Mouse (Mus musculus): ENCODE results near the gene Rassf7.
"Not testable (repeated sequence)": the region's sequence is repeated elsewhere in the genome, so short reads cannot be mapped to it uniquely, and the experiment has no call there.

Rassf7 gene

GRCm38 (mm10) chr7:141227796-141228195 is 12.1 kb downstream of the Rassf7 start:
- no peak for DNase-seq

- peak; percentile 94 for DNase-seq
Measured at GRCm38 (mm10) chr7:141228279-141229067, 12.8 kb downstream of the Rassf7 start, which contains the start of gene Phrf1. TSS of gene Phrf1 (plus strand) at chr7:141228784.

- no peak for DNase-seq
Measured at GRCm38 (mm10) chr7:141229702-141230101, 14.0 kb downstream of the Rassf7 start.

DNA sequence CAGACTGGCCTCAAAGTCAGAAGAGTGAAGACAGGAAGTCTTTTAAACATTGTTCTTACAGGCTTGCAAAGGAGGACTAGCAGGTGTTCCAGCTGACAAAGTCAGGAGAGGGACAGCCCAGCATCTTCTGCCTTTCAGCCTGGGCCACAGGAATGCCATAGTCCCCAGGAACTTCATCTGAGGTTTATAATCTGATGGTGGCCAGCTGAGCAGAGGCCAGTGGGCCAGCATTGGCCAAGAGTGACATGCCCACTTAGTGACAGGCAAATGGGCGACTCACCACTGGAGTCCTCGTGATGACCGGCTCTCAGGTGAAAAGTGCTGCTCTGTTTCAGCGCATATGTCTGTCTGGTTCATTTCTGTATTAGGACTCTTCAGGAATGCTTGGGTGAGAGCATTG is 14.9 kb downstream of the Rassf7 start:
- DNase-seq: no peak

DNA sequence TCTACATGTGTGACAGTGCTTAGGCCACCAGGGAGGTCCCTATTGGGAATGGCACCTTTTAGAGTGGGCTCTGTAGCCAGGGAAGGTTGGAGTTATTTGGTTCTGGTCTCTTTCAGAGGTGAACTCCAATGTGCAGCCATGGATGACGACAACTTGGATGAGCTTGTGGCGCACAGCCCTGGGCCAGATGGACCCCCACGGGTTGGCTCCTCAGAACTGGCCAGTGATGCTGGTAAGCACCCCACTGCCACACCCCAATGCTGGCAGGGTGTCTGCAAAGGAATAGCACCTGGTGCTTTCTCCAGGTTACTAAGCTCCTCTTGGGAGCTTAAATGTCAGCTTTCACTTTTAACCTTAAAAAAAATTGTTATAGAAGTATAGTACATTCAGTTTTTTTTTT is 15.5 kb downstream of the Rassf7 start:
- no peak for DNase-seq

DNA sequence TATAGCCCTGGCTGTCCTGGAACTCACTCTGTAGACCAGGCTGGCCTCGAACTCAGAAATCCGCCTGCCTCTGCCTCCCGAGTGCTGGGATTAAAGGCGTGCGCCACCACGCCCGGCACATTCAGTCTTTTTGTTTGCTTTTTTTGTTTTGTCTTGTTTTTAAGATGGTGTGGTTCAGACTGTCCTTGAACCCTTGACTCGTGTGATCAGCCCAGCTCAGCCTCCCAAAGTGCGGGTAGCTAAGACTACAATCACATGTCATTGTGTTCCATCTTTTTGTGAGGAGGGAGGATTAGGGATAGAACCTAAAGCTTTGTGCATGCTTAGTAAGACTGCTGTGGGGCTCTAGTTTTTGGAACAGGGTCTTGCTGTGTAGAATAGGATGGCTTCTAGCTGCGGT is 15.9 kb downstream of the Rassf7 start:
- DNase-seq: no peak

GRCm38 (mm10) chr7:141250486-141250885 is 34.8 kb downstream of the Rassf7 start:
- not testable (repeated sequence) for DNase-seq

DNA sequence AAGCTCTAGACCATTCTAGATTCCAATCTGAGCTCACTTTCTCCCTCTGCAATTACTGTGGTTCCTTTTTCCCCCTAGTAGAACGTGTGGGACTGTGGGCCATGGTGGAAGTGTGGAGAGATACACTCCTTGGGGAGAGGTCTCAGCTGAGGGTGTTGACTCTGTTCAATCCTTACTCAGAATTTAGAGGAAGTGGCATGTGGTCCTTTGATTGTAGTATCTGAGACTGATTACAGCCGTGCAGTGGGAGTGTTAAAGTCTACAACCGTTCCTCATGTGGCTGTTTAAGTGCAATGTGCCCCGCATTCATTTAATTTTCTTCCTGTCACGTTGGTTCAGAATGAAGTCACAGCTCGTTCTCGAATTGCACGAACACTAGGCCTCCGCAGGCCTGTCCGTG is 40.5 kb downstream of the Rassf7 start:
- no peak for DNase-seq

DNA sequence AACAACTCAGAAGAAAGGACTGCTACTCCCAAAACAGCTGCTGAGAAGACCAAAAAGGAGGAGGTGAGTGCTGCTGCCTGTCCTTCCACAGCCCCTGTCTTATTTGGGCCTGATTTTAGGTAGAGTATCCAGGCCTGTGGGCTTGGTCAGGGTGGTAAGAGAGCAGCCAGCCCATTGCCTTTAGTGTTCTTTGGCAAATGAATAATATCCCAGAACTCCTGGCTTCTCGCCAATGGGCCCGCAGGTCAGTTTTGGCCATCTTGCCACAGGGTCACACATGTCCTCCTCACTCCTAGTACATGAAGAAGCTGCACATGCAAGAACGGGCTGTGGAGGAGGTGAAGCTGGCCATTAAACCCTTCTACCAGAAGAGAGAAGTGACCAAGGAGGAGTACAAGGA is 45.8 kb downstream of the Rassf7 start:
- DNase-seq: no peak

DNA sequence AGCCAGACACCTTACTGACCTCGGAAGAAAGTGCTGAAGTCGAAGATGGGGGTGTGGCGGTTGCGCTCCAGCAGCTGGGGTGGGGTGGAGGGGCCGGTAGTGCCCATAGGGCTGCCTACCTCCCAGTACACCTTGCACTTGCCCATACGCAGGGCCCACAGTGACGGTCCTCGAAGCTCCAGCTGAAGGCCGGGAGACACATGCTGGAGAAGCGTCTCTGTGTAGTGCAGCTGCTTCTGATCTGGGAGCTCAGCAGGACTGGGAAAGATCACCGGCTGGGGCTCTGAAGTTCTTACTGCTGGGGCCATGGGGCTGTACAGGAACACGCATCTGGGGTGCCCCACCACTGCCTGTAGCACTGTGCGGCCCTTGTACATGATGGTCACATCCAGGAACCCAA is 48.0 kb downstream of the Rassf7 start:
- no peak for DNase-seq

- DNase-seq: no peak
Measured at GRCm38 (mm10) chr7:141264041-141264700, 48.5 kb downstream of the Rassf7 start.

- DNase-seq: peak; percentile 37
Measured at GRCm38 (mm10) chr7:141264761-141265410, 49.2 kb downstream of the Rassf7 start.

DNA sequence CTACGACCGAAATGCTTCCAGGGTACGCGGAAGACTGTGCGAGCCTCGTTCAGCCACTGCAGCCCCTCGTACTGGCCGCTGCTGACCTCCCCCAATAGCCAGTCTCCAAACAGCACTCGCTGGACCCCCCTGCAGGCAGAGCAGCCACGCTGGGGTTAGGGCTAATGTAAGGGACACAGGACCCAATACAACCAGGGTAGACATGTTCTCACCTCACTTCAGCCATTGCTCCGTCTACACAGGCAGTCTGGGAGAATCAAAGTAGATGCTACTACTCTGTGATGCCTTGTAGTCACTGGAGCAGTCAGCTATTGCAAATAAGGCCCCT is 49.7 kb downstream of the Rassf7 start:
- DNase-seq: no peak

GRCm38 (mm10) chr7:141265739-141266561 is 50.3 kb downstream of the Rassf7 start, which contains the start of gene Irf7:
TSS of gene Irf7 (minus strand) at chr7:141266481.
- peak; percentile 75 for DNase-seq

Data from kidney, adult 18-20 months (tissue).